Mouse (Mus musculus): ENCODE measurements around the gene Gm47841. TPM values are rescaled to one million over a fixed set of nuclear protein-coding genes. Genes with fewer than 3 reads are reported as not detected.

Gm47841 gene
- total and polyA plus RNA-seq, 3 experiments: not detected

- no peaks in the 10 kb centered on the region for H3K79me2 ChIP-seq (replicated peaks; ENCODE audit: control insufficient read depth, insufficient read depth, low read length)
Observed at GRCm38 (mm10) chr15:101011352-101011751, 35.8 kb downstream of the Gm47841 start.

DNA sequence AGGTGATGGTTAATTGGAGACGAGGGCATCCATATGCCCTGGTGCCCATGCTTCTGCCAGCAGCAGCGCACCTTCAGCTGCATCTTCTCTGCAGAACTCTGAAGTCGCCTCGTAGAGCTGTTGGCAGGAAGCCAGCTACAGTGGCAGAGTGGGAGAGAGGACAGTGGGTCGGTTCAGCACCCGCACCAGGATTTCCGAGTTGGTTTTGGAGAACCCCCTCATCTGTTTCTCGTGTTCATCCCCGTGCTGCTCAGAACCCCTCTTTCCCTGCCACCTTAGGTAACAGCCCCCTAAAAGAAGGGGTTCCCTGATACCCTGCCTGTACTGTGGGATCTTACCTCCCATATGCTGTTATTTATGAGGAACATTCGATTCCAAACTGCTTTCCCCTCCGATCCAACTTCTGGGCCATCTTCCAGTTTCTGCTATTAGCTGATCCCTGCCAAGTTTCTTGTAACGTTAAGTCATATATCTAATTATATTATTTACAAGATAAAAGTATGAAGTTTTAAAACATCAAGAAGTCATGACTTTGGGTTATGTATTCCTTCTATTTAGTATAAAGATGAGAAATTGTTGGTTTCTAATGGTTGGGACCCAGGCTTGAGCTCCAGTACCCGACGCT, 38.7 kb downstream of the Gm47841 start:
- H3K79me2 ChIP-seq (replicated peaks; ENCODE audit: control insufficient read depth, insufficient read depth, low read length): no peaks in the 10 kb centered on the region
- H3K4me3 ChIP-seq: no peak overlapping the region
- TF ChIP-seq CTCF (IDR thresholded peaks at IDR 0.05) (no peak), EP300 (IDR thresholded peaks at IDR 0.05; ENCODE audit: insufficient read depth, low read depth, low read length) (no peak), POLR2A (IDR thresholded peaks at IDR 0.05; ENCODE audit: insufficient read depth, low read depth, low read length) (no peak)
- peaks cover 2% of the 10 kb centered on the region; the same call in 1 of the 2 replicates for H3K4me1 ChIP-seq (ENCODE audit: control insufficient read depth, insufficient read depth, low read length)
- DNase-seq: no peak
- intact Hi-C loops (cut with DNase I): no loop called here
- no peak overlapping the region for H3K9ac ChIP-seq (ENCODE audit: low read depth, low read length)
- no peaks in the 10 kb centered on the region for H3K36me3 ChIP-seq (ENCODE audit: control insufficient read depth, insufficient read depth, low read length)
- no peaks in the 10 kb centered on the region for H3K27me3 ChIP-seq (ENCODE audit: control insufficient read depth, insufficient read depth, low read length)
- 59% methylated on average over 14 of the region's 14 CpGs for WGBS
- H3K27ac ChIP-seq: no peak overlapping the region

More at GRCm38 (mm10) chr15:101011352-101011751, 35.8 kb downstream of the Gm47841 start:
- intact Hi-C loops (cut with DNase I): no loop called here
- H3K27me3 ChIP-seq (ENCODE audit: control insufficient read depth, insufficient read depth, low read length): no peaks in the 10 kb centered on the region
- DNase-seq: no peak
- no peak overlapping the region for H3K4me3 ChIP-seq
- WGBS: 74% methylated on average over 6 of the region's 6 CpGs
- TF ChIP-seq CTCF (IDR thresholded peaks at IDR 0.05): no peak
- H3K9ac ChIP-seq (ENCODE audit: low read depth, low read length): no peak overlapping the region
- no peak overlapping the region for H3K27ac ChIP-seq
- H3K36me3 ChIP-seq (ENCODE audit: control insufficient read depth, insufficient read depth, low read length): no peaks in the 10 kb centered on the region
- peaks cover 2% of the 10 kb centered on the region; the same call in 1 of the 2 replicates for H3K4me1 ChIP-seq (ENCODE audit: control insufficient read depth, insufficient read depth, low read length)

GRCm38 (mm10) chr15:101007236-101007635, 40.0 kb downstream of the Gm47841 start:
- Histone ChIP-seq H3K79me2 (replicated peaks; ENCODE audit: control insufficient read depth, insufficient read depth, low read length) (no peaks in the 10 kb centered on the region), H3K9ac (ENCODE audit: low read depth, low read length) (no peak overlapping the region), H3K27me3 (ENCODE audit: control insufficient read depth, insufficient read depth, low read length) (no peaks in the 10 kb centered on the region), H3K27ac (no peak overlapping the region), H3K4me1 (ENCODE audit: control insufficient read depth, insufficient read depth, low read length) (peaks cover 2% of the 10 kb centered on the region; the same call in 1 of the 2 replicates), H3K4me3 (no peak overlapping the region), H3K36me3 (ENCODE audit: control insufficient read depth, insufficient read depth, low read length) (no peaks in the 10 kb centered on the region)
- WGBS: 73% methylated on average over 7 of the region's 7 CpGs
- DNase-seq: no peak
- intact Hi-C loops (cut with DNase I): no loop called here
- TF ChIP-seq EP300 (IDR thresholded peaks at IDR 0.05; ENCODE audit: insufficient read depth, low read depth, low read length) (no peak), CTCF (IDR thresholded peaks at IDR 0.05) (no peak), POLR2A (IDR thresholded peaks at IDR 0.05; ENCODE audit: insufficient read depth, low read depth, low read length) (no peak)

- peak; percentile 60 to 68 for DNase-seq
- intact Hi-C loops (cut with DNase I): no loop called here
- 14% methylated on average over 14 of the region's 15 CpGs for WGBS
- Histone ChIP-seq H3K27ac (no peak overlapping the region; the same call in 1 of the 2 replicates), H3K4me1 (ENCODE audit: control insufficient read depth, insufficient read depth, low read length) (peaks cover 2% of the 10 kb centered on the region; the same call in 1 of the 2 replicates), H3K79me2 (replicated peaks; ENCODE audit: control insufficient read depth, insufficient read depth, low read length) (no peaks in the 10 kb centered on the region), H3K36me3 (ENCODE audit: control insufficient read depth, insufficient read depth, low read length) (no peaks in the 10 kb centered on the region), H3K27me3 (ENCODE audit: control insufficient read depth, insufficient read depth, low read length) (no peaks in the 10 kb centered on the region), H3K4me3 (peak overlapping the region; percentile 29), H3K9ac (ENCODE audit: low read depth, low read length) (0 out of 2 replicates have a peak overlapping the region, but pooled peaks have one; percentile 9)
- no peak for TF ChIP-seq POLR2A (IDR thresholded peaks at IDR 0.05; ENCODE audit: insufficient read depth, low read depth, low read length)
- no peak for TF ChIP-seq EP300 (IDR thresholded peaks at IDR 0.05; ENCODE audit: insufficient read depth, low read depth, low read length)
- no peak for TF ChIP-seq CTCF (IDR thresholded peaks at IDR 0.05)
Observed at GRCm38 (mm10) chr15:101006251-101007040, 40.8 kb downstream of the Gm47841 start.

GRCm38 (mm10) chr15:101005717-101006116, 41.5 kb downstream of the Gm47841 start:
- Histone ChIP-seq H3K27ac (no peak overlapping the region), H3K27me3 (ENCODE audit: control insufficient read depth, insufficient read depth, low read length) (no peaks in the 10 kb centered on the region), H3K9ac (ENCODE audit: low read depth, low read length) (no peak overlapping the region), H3K79me2 (replicated peaks; ENCODE audit: control insufficient read depth, insufficient read depth, low read length) (no peaks in the 10 kb centered on the region), H3K4me1 (ENCODE audit: control insufficient read depth, insufficient read depth, low read length) (peaks cover 2% of the 10 kb centered on the region; the same call in 1 of the 2 replicates), H3K36me3 (ENCODE audit: control insufficient read depth, insufficient read depth, low read length) (no peaks in the 10 kb centered on the region), H3K4me3 (no peak overlapping the region)
- TF ChIP-seq EP300 (IDR thresholded peaks at IDR 0.05; ENCODE audit: insufficient read depth, low read depth, low read length): no peak
- TF ChIP-seq POLR2A (IDR thresholded peaks at IDR 0.05; ENCODE audit: insufficient read depth, low read depth, low read length): no peak
- no peak for TF ChIP-seq CTCF (IDR thresholded peaks at IDR 0.05)
- intact Hi-C loops (cut with DNase I): no loop called here
- 83% methylated on average over 8 of the region's 8 CpGs for WGBS
- DNase-seq: no peak

GRCm38 (mm10) chr15:101004538-101004937, 42.7 kb downstream of the Gm47841 start:
- Histone ChIP-seq H3K4me1 (ENCODE audit: control insufficient read depth, insufficient read depth, low read length) (peaks cover 2% of the 10 kb centered on the region; the same call in 1 of the 2 replicates), H3K36me3 (ENCODE audit: control insufficient read depth, insufficient read depth, low read length) (no peaks in the 10 kb centered on the region), H3K9ac (ENCODE audit: low read depth, low read length) (no peak overlapping the region), H3K79me2 (replicated peaks; ENCODE audit: control insufficient read depth, insufficient read depth, low read length) (no peaks in the 10 kb centered on the region), H3K27ac (no peak overlapping the region), H3K27me3 (ENCODE audit: control insufficient read depth, insufficient read depth, low read length) (no peaks in the 10 kb centered on the region), H3K4me3 (no peak overlapping the region)
- intact Hi-C loops (cut with DNase I): no loop called here
- DNase-seq: no peak
- 65% methylated on average over 3 of the region's 3 CpGs for WGBS
- no peak for TF ChIP-seq EP300 (IDR thresholded peaks at IDR 0.05; ENCODE audit: insufficient read depth, low read depth, low read length)
- TF ChIP-seq POLR2A (IDR thresholded peaks at IDR 0.05; ENCODE audit: insufficient read depth, low read depth, low read length): no peak
- no peak for TF ChIP-seq CTCF (IDR thresholded peaks at IDR 0.05)

Measured in heart, adult 2 months (tissue).